Mouse (Mus musculus): ENCODE measurements around the gene Ints11. TPM values are rescaled to one million over a fixed set of nuclear protein-coding genes. Genes with fewer than 3 reads are reported as not detected.

Ints11 gene
- total and polyA plus RNA-seq, 2 experiments from 2014 or later, result 20.0 to 25.1 TPM

- DNase-seq (ENCODE audit: low spot score) (no peak), ATAC-seq (ENCODE audit: insufficient read depth, low read depth) (no peak)
- Histone ChIP-seq H3K9me3 (replicated peaks; ENCODE audit: control insufficient read depth, low read length) (no peaks in the 10 kb centered on the region), H3K36me3 (replicated peaks; ENCODE audit: control insufficient read depth, insufficient read depth, low read length) (peaks cover 23% of the 10 kb centered on the region), H3K9ac (replicated peaks; ENCODE audit: low read depth, low read length) (no peak overlapping the region), H3K27ac (ENCODE audit: low read depth) (no peak overlapping the region), H3K4me2 (ENCODE audit: low read depth, low read length) (no peak overlapping the region), H3K27me3 (ENCODE audit: control insufficient read depth, insufficient read depth, low read length) (no peaks in the 10 kb centered on the region), H3K4me3 (ENCODE audit: low read depth, low read length) (no peak overlapping the region), H3K4me1 (ENCODE audit: control insufficient read depth, insufficient read depth) (no peaks in the 10 kb centered on the region)
- 88% methylated on average over 4 of the region's 4 CpGs for WGBS
- TF ChIP-seq EP300 (IDR thresholded peaks at IDR 0.05; ENCODE audit: low read depth) (no peak), CTCF (IDR thresholded peaks at IDR 0.05; ENCODE audit: low read depth) (no peak)
Measured at GRCm38 (mm10) chr4:155908751-155909150, 39.4 kb downstream of the Ints11 start.

DNA sequence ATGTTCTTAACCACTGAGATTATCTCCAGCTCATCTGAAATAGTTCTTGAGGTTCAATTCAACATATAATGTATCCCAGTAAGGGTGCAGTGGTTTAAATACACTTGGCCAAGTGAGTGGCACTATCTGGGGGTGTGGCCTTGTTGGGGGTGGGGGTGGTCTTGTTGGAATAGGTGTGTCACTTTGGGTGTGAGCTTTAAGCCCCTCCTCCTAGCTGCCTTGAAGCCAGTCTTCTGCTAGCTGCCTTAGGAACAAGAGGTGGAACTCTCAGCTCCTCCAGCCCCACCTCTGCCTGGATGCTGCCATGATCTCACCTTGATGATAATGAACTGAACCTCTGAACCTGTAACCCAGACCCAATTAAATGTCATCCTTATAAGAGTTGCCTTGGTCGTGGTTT, 62.7 kb downstream of the Ints11 start:
- TF ChIP-seq CTCF (IDR thresholded peaks at IDR 0.05; ENCODE audit: low read depth) (no peak), EP300 (IDR thresholded peaks at IDR 0.05; ENCODE audit: low read depth) (no peak)
- no peak overlapping the region for H3K27ac ChIP-seq (ENCODE audit: low read depth)
- no peak overlapping the region for H3K4me2 ChIP-seq (ENCODE audit: low read depth, low read length)
- no peaks in the 10 kb centered on the region for H3K9me3 ChIP-seq (replicated peaks; ENCODE audit: control insufficient read depth, low read length)
- no peak overlapping the region for H3K9ac ChIP-seq (replicated peaks; ENCODE audit: low read depth, low read length)
- no peaks in the 10 kb centered on the region for H3K27me3 ChIP-seq (ENCODE audit: control insufficient read depth, insufficient read depth, low read length)
- H3K4me3 ChIP-seq (ENCODE audit: low read depth, low read length), result no peak overlapping the region
- DNase-seq (ENCODE audit: low spot score) (no peak), ATAC-seq (ENCODE audit: insufficient read depth, low read depth) (no peak)
- H3K4me1 ChIP-seq (ENCODE audit: control insufficient read depth, insufficient read depth), result no peaks in the 10 kb centered on the region
- no peaks in the 10 kb centered on the region for H3K36me3 ChIP-seq (replicated peaks; ENCODE audit: control insufficient read depth, insufficient read depth, low read length)
- 69% methylated on average over 1 of the region's 1 CpGs for WGBS

Small RNA genes within 50 kb of the gene (microRNA-seq; reads per million reads assigned to microRNA genes)
- not detected for gene Gm22991

Other genes with a start within 250 kb of the Ints11 start
- 8.7 and 15.3 TPM in 2 replicates for gene Cdk11b, start 244.7 kb upstream of the Ints11 start, total RNA-seq (2014; rRNA removed; ENCODE audit: low replicate concordance)
- 36.8 TPM in 2 replicates for gene Cdk11b, start 244.7 kb upstream of the Ints11 start, polyA plus RNA-seq (2015; fragmentation: Nextera tagmentation; extraction: Ambion mirVana)
- not detected in 2 replicates for gene Gm10563, start 224.1 kb upstream of the Ints11 start, total RNA-seq (2014; rRNA removed; ENCODE audit: low replicate concordance)
- gene Gm10563, start 224.1 kb upstream of the Ints11 start, polyA plus RNA-seq (2015; fragmentation: Nextera tagmentation; extraction: Ambion mirVana), result not detected in 2 replicates
- gene Mmp23, start 216.2 kb upstream of the Ints11 start, total RNA-seq (2014; rRNA removed; ENCODE audit: low replicate concordance), result 66.6 and 76.6 TPM in 2 replicates
- gene Mmp23, start 216.2 kb upstream of the Ints11 start, polyA plus RNA-seq (2015; fragmentation: Nextera tagmentation; extraction: Ambion mirVana), result 49.8 and 49.9 TPM in 2 replicates
- gene Mib2, start 200.3 kb upstream of the Ints11 start, total RNA-seq (2014; rRNA removed; ENCODE audit: low replicate concordance), result 27.3 and 30.4 TPM in 2 replicates
- gene Mib2, start 200.3 kb upstream of the Ints11 start, polyA plus RNA-seq (2015; fragmentation: Nextera tagmentation; extraction: Ambion mirVana), result 9.9 and 12.1 TPM in 2 replicates
- gene Fndc10, start 175.2 kb upstream of the Ints11 start, total RNA-seq (2014; rRNA removed; ENCODE audit: low replicate concordance), result 4.1 and 9.7 TPM in 2 replicates
- 1.8 and 2.1 TPM in 2 replicates for gene Fndc10, start 175.2 kb upstream of the Ints11 start, polyA plus RNA-seq (2015; fragmentation: Nextera tagmentation; extraction: Ambion mirVana)
- 83.6 and 95.7 TPM in 2 replicates for gene Ssu72, start 164.7 kb upstream of the Ints11 start, total RNA-seq (2014; rRNA removed; ENCODE audit: low replicate concordance)
- 106 TPM in 2 replicates for gene Ssu72, start 164.7 kb upstream of the Ints11 start, polyA plus RNA-seq (2015; fragmentation: Nextera tagmentation; extraction: Ambion mirVana)
- 0.57 and 1.7 TPM in 2 replicates for gene Tmem240, start 134.7 kb upstream of the Ints11 start, total RNA-seq (2014; rRNA removed; ENCODE audit: low replicate concordance)
- 0.41 and 0.48 TPM in 2 replicates for gene Tmem240, start 134.7 kb upstream of the Ints11 start, polyA plus RNA-seq (2015; fragmentation: Nextera tagmentation; extraction: Ambion mirVana)
- 123 and 128 TPM in 2 replicates for gene Atad3a, start 108.5 kb upstream of the Ints11 start, total RNA-seq (2014; rRNA removed; ENCODE audit: low replicate concordance)
- gene Atad3a, start 108.5 kb upstream of the Ints11 start, polyA plus RNA-seq (2015; fragmentation: Nextera tagmentation; extraction: Ambion mirVana), result 85.3 and 99.3 TPM in 2 replicates
- gene Vwa1, start 94.8 kb upstream of the Ints11 start, total RNA-seq (2014; rRNA removed; ENCODE audit: low replicate concordance), result 15.5 and 20.0 TPM in 2 replicates
- gene Vwa1, start 94.8 kb upstream of the Ints11 start, polyA plus RNA-seq (2015; fragmentation: Nextera tagmentation; extraction: Ambion mirVana), result 7.1 and 7.5 TPM in 2 replicates
- gene Tmem88b, start 83.7 kb upstream of the Ints11 start, total RNA-seq (2014; rRNA removed; ENCODE audit: low replicate concordance), result 3.4 and 4.2 TPM in 2 replicates
- 2.5 and 2.9 TPM in 2 replicates for gene Tmem88b, start 83.7 kb upstream of the Ints11 start, polyA plus RNA-seq (2015; fragmentation: Nextera tagmentation; extraction: Ambion mirVana)
- not detected in 2 replicates for gene Ankrd65, start 79.1 kb upstream of the Ints11 start, total RNA-seq (2014; rRNA removed; ENCODE audit: low replicate concordance)
- gene Ankrd65, start 79.1 kb upstream of the Ints11 start, polyA plus RNA-seq (2015; fragmentation: Nextera tagmentation; extraction: Ambion mirVana), result 0.26 TPM in 1 of 2 replicates, not detected in the other
- gene Mrpl20, start 66.7 kb upstream of the Ints11 start, total RNA-seq (2014; rRNA removed; ENCODE audit: low replicate concordance), result 32.2 and 91.4 TPM in 2 replicates
- gene Mrpl20, start 66.7 kb upstream of the Ints11 start, polyA plus RNA-seq (2015; fragmentation: Nextera tagmentation; extraction: Ambion mirVana), result 188 and 207 TPM in 2 replicates
- 58.7 and 80.7 TPM in 2 replicates for gene Ccnl2, start 57.1 kb upstream of the Ints11 start, total RNA-seq (2014; rRNA removed; ENCODE audit: low replicate concordance)
- gene Ccnl2, start 57.1 kb upstream of the Ints11 start, polyA plus RNA-seq (2015; fragmentation: Nextera tagmentation; extraction: Ambion mirVana), result 79.6 and 83.0 TPM in 2 replicates
- gene Aurkaip1, start 38.3 kb upstream of the Ints11 start, total RNA-seq (2014; rRNA removed; ENCODE audit: low replicate concordance), result 122 and 146 TPM in 2 replicates
- gene Aurkaip1, start 38.3 kb upstream of the Ints11 start, polyA plus RNA-seq (2015; fragmentation: Nextera tagmentation; extraction: Ambion mirVana), result 155 TPM in 2 replicates
- gene Mxra8, start 29.9 kb upstream of the Ints11 start, total RNA-seq (2014; rRNA removed; ENCODE audit: low replicate concordance), result 99.5 and 113 TPM in 2 replicates
- gene Mxra8, start 29.9 kb upstream of the Ints11 start, polyA plus RNA-seq (2015; fragmentation: Nextera tagmentation; extraction: Ambion mirVana), result 57.8 and 62.6 TPM in 2 replicates
- 49.5 and 76.4 TPM in 2 replicates for gene Dvl1, start 22.1 kb upstream of the Ints11 start, total RNA-seq (2014; rRNA removed; ENCODE audit: low replicate concordance)
- 2.8 and 2.9 TPM in 2 replicates for gene Dvl1, start 22.1 kb upstream of the Ints11 start, polyA plus RNA-seq (2015; fragmentation: Nextera tagmentation; extraction: Ambion mirVana)
- 0.11 and 0.19 TPM in 2 replicates for gene Tas1r3, start 6.2 kb upstream of the Ints11 start, total RNA-seq (2014; rRNA removed; ENCODE audit: low replicate concordance)
- 0.04 and 0.05 TPM in 2 replicates for gene Tas1r3, start 6.2 kb upstream of the Ints11 start, polyA plus RNA-seq (2015; fragmentation: Nextera tagmentation; extraction: Ambion mirVana)
- gene Cptp, start 106 bp upstream of the Ints11 start, total RNA-seq (2014; rRNA removed; ENCODE audit: low replicate concordance), result 9.8 and 11.8 TPM in 2 replicates
- gene Cptp, start 106 bp upstream of the Ints11 start, polyA plus RNA-seq (2015; fragmentation: Nextera tagmentation; extraction: Ambion mirVana), result 7.0 and 7.2 TPM in 2 replicates
- 31.3 and 33.9 TPM in 2 replicates for gene Pusl1, start 22.2 kb downstream of the Ints11 start, total RNA-seq (2014; rRNA removed; ENCODE audit: low replicate concordance)
- gene Pusl1, start 22.2 kb downstream of the Ints11 start, polyA plus RNA-seq (2015; fragmentation: Nextera tagmentation; extraction: Ambion mirVana), result 20.1 and 22.3 TPM in 2 replicates
- 16.3 and 31.2 TPM in 2 replicates for gene Acap3, start 22.3 kb downstream of the Ints11 start, total RNA-seq (2014; rRNA removed; ENCODE audit: low replicate concordance)
- 5.8 and 6.4 TPM in 2 replicates for gene Acap3, start 22.3 kb downstream of the Ints11 start, polyA plus RNA-seq (2015; fragmentation: Nextera tagmentation; extraction: Ambion mirVana)
- gene Ube2j2, start 74.3 kb downstream of the Ints11 start, total RNA-seq (2014; rRNA removed; ENCODE audit: low replicate concordance), result 46.4 and 46.8 TPM in 2 replicates
- gene Ube2j2, start 74.3 kb downstream of the Ints11 start, polyA plus RNA-seq (2015; fragmentation: Nextera tagmentation; extraction: Ambion mirVana), result 63.3 and 66.9 TPM in 2 replicates
- gene C1qtnf12, start 92.8 kb downstream of the Ints11 start, total RNA-seq (2014; rRNA removed; ENCODE audit: low replicate concordance), result 42.5 and 51.4 TPM in 2 replicates
- gene C1qtnf12, start 92.8 kb downstream of the Ints11 start, polyA plus RNA-seq (2015; fragmentation: Nextera tagmentation; extraction: Ambion mirVana), result 20.5 and 20.8 TPM in 2 replicates
- gene B3galt6, start 123.1 kb downstream of the Ints11 start, total RNA-seq (2014; rRNA removed; ENCODE audit: low replicate concordance), result 3.9 and 11.2 TPM in 2 replicates
- 5.0 and 5.7 TPM in 2 replicates for gene B3galt6, start 123.1 kb downstream of the Ints11 start, polyA plus RNA-seq (2015; fragmentation: Nextera tagmentation; extraction: Ambion mirVana)
- gene Sdf4, start 123.3 kb downstream of the Ints11 start, total RNA-seq (2014; rRNA removed; ENCODE audit: low replicate concordance), result 88.4 and 114 TPM in 2 replicates
- 102 and 105 TPM in 2 replicates for gene Sdf4, start 123.3 kb downstream of the Ints11 start, polyA plus RNA-seq (2015; fragmentation: Nextera tagmentation; extraction: Ambion mirVana)
- gene Tnfrsf4, start 144.3 kb downstream of the Ints11 start, total RNA-seq (2014; rRNA removed; ENCODE audit: low replicate concordance), result not detected in 2 replicates
- 0.26 and 0.31 TPM in 2 replicates for gene Tnfrsf4, start 144.3 kb downstream of the Ints11 start, polyA plus RNA-seq (2015; fragmentation: Nextera tagmentation; extraction: Ambion mirVana)
- gene Tnfrsf18, start 156.6 kb downstream of the Ints11 start, total RNA-seq (2014; rRNA removed; ENCODE audit: low replicate concordance), result 2.2 TPM in 1 of 2 replicates, not detected in the other
- gene Tnfrsf18, start 156.6 kb downstream of the Ints11 start, polyA plus RNA-seq (2015; fragmentation: Nextera tagmentation; extraction: Ambion mirVana), result 0.88 and 1.00 TPM in 2 replicates
- gene Ttll10, start 189.9 kb downstream of the Ints11 start, total RNA-seq (2014; rRNA removed; ENCODE audit: low replicate concordance), result not detected in 2 replicates
- 0.08 TPM in 1 of 2 replicates, not detected in the other for gene Ttll10, start 189.9 kb downstream of the Ints11 start, polyA plus RNA-seq (2015; fragmentation: Nextera tagmentation; extraction: Ambion mirVana)
- gene 9430015G10Rik, start 240.4 kb downstream of the Ints11 start, total RNA-seq (2014; rRNA removed; ENCODE audit: low replicate concordance), result 6.7 and 14.6 TPM in 2 replicates
- gene 9430015G10Rik, start 240.4 kb downstream of the Ints11 start, polyA plus RNA-seq (2015; fragmentation: Nextera tagmentation; extraction: Ambion mirVana), result 3.8 and 4.3 TPM in 2 replicates

All from heart, postnatal 0 days (tissue).